Mouse (Mus musculus) CH12.LX (cell line): ENCODE results near the gene Commd8.

Experiments used
- CHD2 ChIP-seq: IDR thresholded peaks from 2 replicates; pipeline ENCODE4 v1.6.1; 2011; ENCODE audit warnings: low read length, improper control_type of control experiment
- CTCF ChIP-seq, 2 experiments: IDR thresholded peaks in 1 of 2; conservative IDR thresholded peaks in 1 of 2; 2 replicates each; pipeline ENCODE4 v1.5.1; 2011 to 2012; ENCODE audit warnings: low read depth in 2 of 2, low read length in 2 of 2, improper control_type of control experiment in 1 of 2, inconsistent platforms in 1 of 2, mild to moderate bottlenecking in 1 of 2, moderate library complexity in 1 of 2
- E2F4 ChIP-seq: IDR thresholded peaks from 2 replicates; pipeline ENCODE4 v1.6.1; 2011; ENCODE audit warnings: low read depth, low read length, improper control_type of control experiment; ENCODE audit not compliant: insufficient replicate concordance
- EP300 ChIP-seq: IDR thresholded peaks from 2 replicates; pipeline ENCODE4 v1.6.1; 2011; ENCODE audit warnings: low read length, improper control_type of control experiment
- MAFK ChIP-seq: IDR thresholded peaks from 2 replicates; pipeline ENCODE4 v1.6.1; 2011; ENCODE audit warnings: low read length, improper control_type of control experiment; ENCODE audit not compliant: insufficient replicate concordance
- MAX ChIP-seq: IDR thresholded peaks from 2 replicates; pipeline ENCODE4 v1.6.1; 2011; ENCODE audit warnings: low read length, improper control_type of control experiment
- MXI1 ChIP-seq: IDR thresholded peaks from 2 replicates; pipeline ENCODE4 v1.6.1; 2011; ENCODE audit warnings: mild to moderate bottlenecking, low read depth, low read length, improper control_type of control experiment
- NRF1 ChIP-seq: IDR thresholded peaks from 2 replicates; pipeline ENCODE4 v1.6.1; 2014; ENCODE audit warnings: low read depth, mild to moderate bottlenecking, inconsistent platforms, low read length, improper control_type of control experiment, moderate library complexity
- POLR2A ChIP-seq: IDR thresholded peaks from 2 replicates; pipeline ENCODE4 v1.6.1; 2011; ENCODE audit warnings: low read depth, mild to moderate bottlenecking, improper control_type of control experiment, low read length
- SMC3 ChIP-seq: IDR thresholded peaks from 2 replicates; pipeline ENCODE4 v1.6.1; 2011; ENCODE audit warnings: low read depth, low read length, improper control_type of control experiment
- USF1 ChIP-seq: IDR thresholded peaks from 2 replicates; pipeline ENCODE4 v1.6.1; 2014; ENCODE audit warnings: low read depth, mild to moderate bottlenecking, inconsistent platforms, low read length, improper control_type of control experiment
- ZKSCAN1 ChIP-seq: IDR thresholded peaks from 2 replicates; pipeline ENCODE4 v1.6.1; 2012; ENCODE audit warnings: low read depth, inconsistent platforms, low read length, improper control_type of control experiment, borderline replicate concordance

DNA sequence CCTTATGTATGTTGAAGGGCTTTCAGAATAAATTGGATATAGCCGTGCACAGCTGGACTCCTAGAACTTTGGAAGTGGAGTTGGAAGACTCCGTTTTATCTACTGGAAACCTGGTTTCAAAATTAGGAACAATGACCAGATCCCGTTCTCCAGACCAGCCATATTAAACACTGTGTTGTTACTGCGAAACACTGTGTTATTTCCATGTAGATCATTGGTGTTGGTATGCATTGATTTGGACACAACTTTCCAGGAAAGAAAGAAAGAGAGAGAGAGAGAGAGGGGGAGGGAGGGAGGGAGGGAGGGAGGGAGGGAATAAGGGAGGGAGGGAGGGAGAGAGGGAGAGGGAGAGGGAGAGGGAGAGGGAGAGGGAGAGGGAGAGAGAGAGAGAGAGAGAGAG, 7.1 kb upstream of the Commd8 start:
- no peak for TF ChIP-seq EP300
- no peak for TF ChIP-seq MAX
- TF ChIP-seq CTCF (conservative IDR thresholded peaks at IDR 0.05 in 1 of 2, IDR thresholded peaks at IDR 0.05 in 1 of 2; ENCODE audit: low read depth in 2 of 2, low read length in 2 of 2) = no peak
- no peak for TF ChIP-seq NRF1
- TF ChIP-seq SMC3 = no peak
- TF ChIP-seq ZKSCAN1 = no peak
- TF ChIP-seq USF1 = no peak
- no peak for TF ChIP-seq POLR2A
- TF ChIP-seq CHD2 = no peak
- no peak for TF ChIP-seq MXI1
- TF ChIP-seq MAFK = no peak
- no peak for TF ChIP-seq E2F4
